Mouse (Mus musculus): ENCODE results near the gene Timm17a. TPM values are rescaled to one million over a fixed set of nuclear protein-coding genes. Genes with fewer than 3 reads are reported as not detected.

Timm17a gene
- polyA plus RNA-seq, 1 experiment from 2014 or later, result 213 TPM

GRCm38 (mm10) chr1:135263316-135263715, 50.3 kb downstream of the Timm17a start:
- no peak for ATAC-seq (ENCODE audit: low FRiP score, low TSS enrichment)

DNA sequence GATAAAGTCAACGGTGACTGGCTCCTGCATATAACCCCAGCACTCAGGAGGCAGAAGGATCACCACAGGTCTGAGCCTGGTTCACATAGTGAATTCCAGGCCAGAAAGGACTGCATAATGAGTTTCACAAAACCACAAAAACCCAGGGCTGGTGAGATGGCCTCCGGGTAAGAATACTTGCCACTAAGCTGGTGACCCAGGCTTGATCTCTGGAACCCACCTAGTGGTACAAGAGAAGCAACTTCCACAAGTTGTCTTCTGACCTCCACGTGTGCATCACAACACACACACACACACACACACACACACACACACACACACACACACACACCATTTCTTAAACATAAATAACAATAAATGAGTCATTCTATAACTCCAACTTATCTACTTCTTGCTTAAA, 51.2 kb downstream of the Timm17a start:
- Histone ChIP-seq H3K27me3 (ENCODE audit: control insufficient read depth, insufficient read depth, low read length) (no peaks in the 10 kb centered on the region), H3K4me3 (ENCODE audit: low read length) (no peak overlapping the region), H3K4me1 (ENCODE audit: control insufficient read depth, insufficient read depth, low read length) (peaks cover 5% of the 10 kb centered on the region; the same call in 1 of the 2 replicates), H3K9me3 (ENCODE audit: control insufficient read depth, low read length) (no peaks in the 10 kb centered on the region), H3K36me3 (ENCODE audit: control insufficient read depth, insufficient read depth, low read length) (peaks cover 30% of the 10 kb centered on the region; the same call in 1 of the 2 replicates), H3K9ac (ENCODE audit: low read depth, low read length) (no peak overlapping the region), H3K27ac (ENCODE audit: low read depth, low read length) (no peak overlapping the region), H3K4me2 (replicated peaks; ENCODE audit: low read depth, low read length) (no peak overlapping the region)
- WGBS, result 83% methylated on average over 3 of the region's 3 CpGs
- ATAC-seq (ENCODE audit: low FRiP score, low TSS enrichment), result no peak

More at GRCm38 (mm10) chr1:135263316-135263715, 50.3 kb downstream of the Timm17a start:
- H3K4me3 ChIP-seq (ENCODE audit: low read length), result no peak overlapping the region
- no peak overlapping the region for H3K4me2 ChIP-seq (replicated peaks; ENCODE audit: low read depth, low read length)
- H3K27me3 ChIP-seq (ENCODE audit: control insufficient read depth, insufficient read depth, low read length), result no peaks in the 10 kb centered on the region
- WGBS, result 77% methylated on average over 9 of the region's 9 CpGs
- H3K9ac ChIP-seq (ENCODE audit: low read depth, low read length), result no peak overlapping the region
- peaks cover 5% of the 10 kb centered on the region; the same call in 1 of the 2 replicates for H3K4me1 ChIP-seq (ENCODE audit: control insufficient read depth, insufficient read depth, low read length)
- no peak overlapping the region for H3K27ac ChIP-seq (ENCODE audit: low read depth, low read length)
- H3K9me3 ChIP-seq (ENCODE audit: control insufficient read depth, low read length), result no peaks in the 10 kb centered on the region
- peaks cover 30% of the 10 kb centered on the region; the same call in 1 of the 2 replicates for H3K36me3 ChIP-seq (ENCODE audit: control insufficient read depth, insufficient read depth, low read length)

GRCm38 (mm10) chr1:135260931-135261330, 52.6 kb downstream of the Timm17a start:
- Histone ChIP-seq H3K27ac (ENCODE audit: low read depth, low read length) (no peak overlapping the region; the same call in 1 of the 2 replicates), H3K9me3 (ENCODE audit: control insufficient read depth, low read length) (no peaks in the 10 kb centered on the region), H3K9ac (ENCODE audit: low read depth, low read length) (no peak overlapping the region), H3K27me3 (ENCODE audit: control insufficient read depth, insufficient read depth, low read length) (no peaks in the 10 kb centered on the region), H3K36me3 (ENCODE audit: control insufficient read depth, insufficient read depth, low read length) (peaks cover 23% of the 10 kb centered on the region; the same call in 1 of the 2 replicates), H3K4me1 (ENCODE audit: control insufficient read depth, insufficient read depth, low read length) (peaks cover 5% of the 10 kb centered on the region; the same call in 1 of the 2 replicates), H3K4me2 (replicated peaks; ENCODE audit: low read depth, low read length) (no peak overlapping the region), H3K4me3 (ENCODE audit: low read length) (no peak overlapping the region)
- ATAC-seq (ENCODE audit: low FRiP score, low TSS enrichment), result no peak
- WGBS, result 68% methylated on average over 6 of the region's 6 CpGs

GRCm38 (mm10) chr1:135259128-135259436, 54.5 kb downstream of the Timm17a start:
- Histone ChIP-seq H3K27me3 (ENCODE audit: control insufficient read depth, insufficient read depth, low read length) (no peaks in the 10 kb centered on the region), H3K4me1 (ENCODE audit: control insufficient read depth, insufficient read depth, low read length) (peaks cover 5% of the 10 kb centered on the region; the same call in 1 of the 2 replicates), H3K9ac (ENCODE audit: low read depth, low read length) (no peak overlapping the region; the same call in 1 of the 2 replicates), H3K36me3 (ENCODE audit: control insufficient read depth, insufficient read depth, low read length) (peaks cover 14% of the 10 kb centered on the region; the same call in 1 of the 2 replicates), H3K27ac (ENCODE audit: low read depth, low read length) (peak overlapping the region; percentile 88), H3K4me3 (ENCODE audit: low read length) (peak overlapping the region; percentile 34; the same call in 1 of the 2 replicates), H3K4me2 (replicated peaks; ENCODE audit: low read depth, low read length) (peak overlapping the region; percentile 50), H3K9me3 (ENCODE audit: control insufficient read depth, low read length) (no peaks in the 10 kb centered on the region)
- WGBS, result 2% methylated on average over 10 of the region's 10 CpGs
- ATAC-seq (ENCODE audit: low FRiP score, low TSS enrichment), result peak; percentile 75

DNA sequence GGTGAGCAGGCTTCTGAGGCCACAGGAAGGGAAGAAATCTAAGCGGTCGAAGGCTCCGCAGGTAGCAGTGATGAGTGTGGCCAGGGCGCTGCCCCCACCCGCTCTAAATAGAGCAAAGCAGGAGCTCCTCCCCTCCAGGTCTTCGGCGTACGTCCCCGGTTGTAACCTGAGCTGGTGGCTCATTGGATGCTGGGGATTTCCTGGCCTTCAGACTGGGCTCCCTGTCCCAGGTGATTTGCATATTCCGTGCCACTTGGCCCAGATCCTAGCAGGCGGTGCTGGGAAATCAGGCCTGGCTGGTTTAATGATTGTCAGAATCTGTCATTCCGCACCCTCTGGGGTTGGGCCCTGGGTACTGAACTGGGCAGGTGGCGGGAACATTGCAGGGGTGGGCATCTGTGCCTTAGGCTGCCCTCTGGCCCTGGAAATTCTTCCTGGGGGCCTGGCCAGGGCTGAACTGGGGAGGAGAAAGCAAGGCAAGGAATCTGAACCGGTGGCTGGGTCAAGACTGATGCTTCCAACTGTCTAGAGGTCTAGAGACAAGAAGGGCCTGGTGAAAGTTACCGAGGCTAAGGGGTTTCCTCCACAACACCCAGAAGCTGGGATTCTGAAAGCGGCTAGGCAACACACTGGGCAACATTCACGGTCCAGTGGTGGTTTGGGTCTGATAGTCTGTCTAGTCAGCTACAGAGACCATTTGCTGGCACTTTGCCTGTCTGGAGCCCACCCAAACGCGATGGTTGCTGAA, 55.0 kb downstream of the Timm17a start, which contains the start of gene Elf3:
Gene Elf3, minus strand, starts transcription at position 189 of the 748 bp plus-strand sequence.
- H3K4me3 ChIP-seq (ENCODE audit: low read length), result peak within 1 kb of the TSS; percentile 34
- H3K27ac ChIP-seq (ENCODE audit: low read depth, low read length), result peak within 1 kb of the TSS; percentile 88
- peak; percentile 90 for ATAC-seq (ENCODE audit: low FRiP score, low TSS enrichment)
- H3K27me3 ChIP-seq (ENCODE audit: control insufficient read depth, insufficient read depth, low read length), result no peaks in the 10 kb centered on the region
- H3K36me3 ChIP-seq (ENCODE audit: control insufficient read depth, insufficient read depth, low read length), result peaks cover 10% of the 10 kb centered on the region; the same call in 1 of the 2 replicates
- peaks cover 5% of the 10 kb centered on the region; the same call in 1 of the 2 replicates for H3K4me1 ChIP-seq (ENCODE audit: control insufficient read depth, insufficient read depth, low read length)
- H3K4me2 ChIP-seq (replicated peaks; ENCODE audit: low read depth, low read length), result peak within 1 kb of the TSS; percentile 50
- WGBS, result 5% methylated on average over 19 of the region's 19 CpGs
- H3K9me3 ChIP-seq (ENCODE audit: control insufficient read depth, low read length), result no peaks in the 10 kb centered on the region
- H3K9ac ChIP-seq (ENCODE audit: low read depth, low read length), result peak within 1 kb of the TSS; percentile 46; the same call in 1 of the 2 replicates

DNA sequence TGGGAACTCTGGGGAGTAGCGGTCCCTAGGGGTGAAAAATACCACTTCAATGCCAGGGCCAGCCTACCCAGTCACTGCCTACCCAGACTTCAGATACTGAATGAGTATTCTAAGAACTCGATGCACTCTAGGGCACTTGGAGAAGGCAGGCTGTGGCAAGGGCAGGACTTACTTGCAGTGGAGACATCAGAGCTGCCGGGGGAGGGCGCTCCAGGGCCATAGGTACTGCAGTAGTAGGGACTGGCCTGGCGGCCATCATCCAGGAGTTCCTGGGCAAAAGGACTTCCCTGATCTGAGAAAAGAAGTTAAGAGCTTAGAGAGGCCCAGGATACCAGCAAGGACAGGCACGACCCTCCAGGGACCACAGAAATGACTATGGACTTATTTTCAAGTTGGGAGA, 57.3 kb downstream of the Timm17a start:
- Histone ChIP-seq H3K36me3 (ENCODE audit: control insufficient read depth, insufficient read depth, low read length) (no peaks in the 10 kb centered on the region), H3K9ac (ENCODE audit: low read depth, low read length) (no peak overlapping the region), H3K4me1 (ENCODE audit: control insufficient read depth, insufficient read depth, low read length) (peaks cover 5% of the 10 kb centered on the region; the same call in 1 of the 2 replicates), H3K9me3 (ENCODE audit: control insufficient read depth, low read length) (no peaks in the 10 kb centered on the region), H3K27me3 (ENCODE audit: control insufficient read depth, insufficient read depth, low read length) (no peaks in the 10 kb centered on the region), H3K4me3 (ENCODE audit: low read length) (no peak overlapping the region; the same call in 1 of the 2 replicates), H3K4me2 (replicated peaks; ENCODE audit: low read depth, low read length) (peak overlapping the region; percentile 50), H3K27ac (ENCODE audit: low read depth, low read length) (no peak overlapping the region)
- ATAC-seq (ENCODE audit: low FRiP score, low TSS enrichment), result no peak
- WGBS, result 81% methylated on average over 6 of the region's 6 CpGs

DNA sequence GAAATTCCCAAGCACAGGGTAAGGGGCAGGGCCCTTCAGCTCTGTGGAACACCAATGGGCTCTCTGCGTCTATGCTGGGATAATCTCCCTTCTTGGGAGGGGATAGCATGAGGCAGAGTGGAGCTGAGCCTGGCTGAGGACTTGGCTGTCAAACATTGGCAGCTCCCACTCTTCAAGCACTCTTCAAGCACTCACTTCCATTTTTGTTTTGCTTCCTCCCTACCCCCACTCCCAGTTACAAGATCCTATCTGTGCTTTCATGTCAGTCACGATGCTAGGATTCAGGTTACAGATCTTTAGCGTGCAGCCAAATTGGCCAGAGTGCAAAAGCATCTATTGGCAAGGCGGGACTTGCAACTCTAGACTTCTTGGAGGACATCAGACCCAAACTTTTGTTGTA, 60.7 kb downstream of the Timm17a start:
- Histone ChIP-seq H3K9me3 (ENCODE audit: control insufficient read depth, low read length) (no peaks in the 10 kb centered on the region), H3K4me1 (ENCODE audit: control insufficient read depth, insufficient read depth, low read length) (no peaks in the 10 kb centered on the region), H3K4me3 (ENCODE audit: low read length) (no peak overlapping the region), H3K27ac (ENCODE audit: low read depth, low read length) (no peak overlapping the region), H3K4me2 (replicated peaks; ENCODE audit: low read depth, low read length) (no peak overlapping the region), H3K27me3 (ENCODE audit: control insufficient read depth, insufficient read depth, low read length) (no peaks in the 10 kb centered on the region; the same call in 1 of the 2 replicates), H3K36me3 (ENCODE audit: control insufficient read depth, insufficient read depth, low read length) (no peaks in the 10 kb centered on the region), H3K9ac (ENCODE audit: low read depth, low read length) (no peak overlapping the region)
- 25% methylated on average over 4 of the region's 4 CpGs for WGBS
- ATAC-seq (ENCODE audit: low FRiP score, low TSS enrichment), result no peak

GRCm38 (mm10) chr1:135251405-135251804, 62.2 kb downstream of the Timm17a start:
- no peaks in the 10 kb centered on the region for H3K36me3 ChIP-seq (ENCODE audit: control insufficient read depth, insufficient read depth, low read length)
- WGBS, result 74% methylated on average over 8 of the region's 8 CpGs

DNA sequence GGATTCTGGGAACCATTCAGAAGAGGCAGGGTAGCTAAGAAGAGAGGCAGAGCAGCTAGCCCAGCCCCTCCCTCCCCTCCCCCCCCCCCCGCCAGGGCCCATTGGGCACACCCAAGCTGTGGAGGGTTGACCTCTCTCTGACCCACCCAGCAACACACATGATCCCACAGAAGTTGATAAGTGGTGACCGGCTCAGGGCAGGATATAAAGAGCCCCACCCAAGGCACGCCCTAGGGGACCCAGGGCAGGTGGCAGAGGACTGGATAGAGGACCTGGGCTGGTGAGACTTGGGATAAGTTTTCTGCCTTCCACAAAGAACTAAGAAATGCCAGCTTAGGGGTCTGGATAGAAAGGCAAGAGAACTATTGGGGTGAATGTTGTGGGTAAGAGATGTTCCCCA, 62.9 kb downstream of the Timm17a start:
- Histone ChIP-seq H3K36me3 (ENCODE audit: control insufficient read depth, insufficient read depth, low read length) (no peaks in the 10 kb centered on the region), H3K4me1 (ENCODE audit: control insufficient read depth, insufficient read depth, low read length) (no peaks in the 10 kb centered on the region), H3K27ac (ENCODE audit: low read depth, low read length) (no peak overlapping the region), H3K4me2 (replicated peaks; ENCODE audit: low read depth, low read length) (no peak overlapping the region), H3K4me3 (ENCODE audit: low read length) (no peak overlapping the region), H3K9ac (ENCODE audit: low read depth, low read length) (no peak overlapping the region), H3K9me3 (ENCODE audit: control insufficient read depth, low read length) (no peaks in the 10 kb centered on the region), H3K27me3 (ENCODE audit: control insufficient read depth, insufficient read depth, low read length) (no peaks in the 10 kb centered on the region; the same call in 1 of the 2 replicates)
- 64% methylated on average over 2 of the region's 3 CpGs for WGBS
- ATAC-seq (ENCODE audit: low FRiP score, low TSS enrichment), result no peak

More at GRCm38 (mm10) chr1:135251405-135251804, 62.2 kb downstream of the Timm17a start:
- H3K27me3 ChIP-seq (ENCODE audit: control insufficient read depth, insufficient read depth, low read length), result no peaks in the 10 kb centered on the region; the same call in 1 of the 2 replicates
- H3K9ac ChIP-seq (ENCODE audit: low read depth, low read length), result no peak overlapping the region
- no peak overlapping the region for H3K4me3 ChIP-seq (ENCODE audit: low read length)
- H3K4me2 ChIP-seq (replicated peaks; ENCODE audit: low read depth, low read length), result no peak overlapping the region
- ATAC-seq (ENCODE audit: low FRiP score, low TSS enrichment), result no peak
- no peaks in the 10 kb centered on the region for H3K9me3 ChIP-seq (ENCODE audit: control insufficient read depth, low read length)
- H3K4me1 ChIP-seq (ENCODE audit: control insufficient read depth, insufficient read depth, low read length), result no peaks in the 10 kb centered on the region
- H3K27ac ChIP-seq (ENCODE audit: low read depth, low read length), result no peak overlapping the region
